Mouse (Mus musculus) megakaryocyte progenitor cell, adult 5-6 weeks (primary cell): ENCODE data around the gene Trim34a. TPM values are rescaled to one million over a fixed set of nuclear protein-coding genes. Genes with fewer than 3 reads are reported as not detected.
"Not testable (repeated sequence)": the region's sequence is repeated elsewhere in the genome, so short reads cannot be mapped to it uniquely, and the experiment has no call there.

Experiments used
- ATAC-seq: replicated peaks from 2 replicates; pipeline ENCODE4 v1.8.0; 2016; ENCODE audit warnings: mild to moderate bottlenecking, moderate TSS enrichment, inconsistent platforms; ENCODE audit not compliant: poor library complexity
- total RNA-seq, 2 experiments: library from RNA; stranded (forward) in 1 of 2; stranded (reverse) in 1 of 2; fragments of 157-497, 149-512 nt in 1 of 2; fragments of 200-1000 nt in 1 of 2; gene quantifications; 2 replicates each; pipeline versions ENCODE4 v1.2.3 to v1.2.4; 2015 to 2017

Trim34a gene
- total RNA-seq (2015) (8.6 and 10.9 TPM in 2 replicates), total RNA-seq (2017) (10.4 and 16.4 TPM in 2 replicates)

- ATAC-seq = peak; percentile 97
Measured at GRCm38 (mm10) chr7:104244287-104245181, at the start of gene Trim34a. TSS of gene Trim34a (plus strand) at chr7:104244457.

GRCm38 (mm10) chr7:104195885-104196284, 48.4 kb upstream of the Trim34a start, which contains the start of gene Olfr649:
TSS of gene Olfr649 (minus strand) at chr7:104195985.
- no peak for ATAC-seq

DNA sequence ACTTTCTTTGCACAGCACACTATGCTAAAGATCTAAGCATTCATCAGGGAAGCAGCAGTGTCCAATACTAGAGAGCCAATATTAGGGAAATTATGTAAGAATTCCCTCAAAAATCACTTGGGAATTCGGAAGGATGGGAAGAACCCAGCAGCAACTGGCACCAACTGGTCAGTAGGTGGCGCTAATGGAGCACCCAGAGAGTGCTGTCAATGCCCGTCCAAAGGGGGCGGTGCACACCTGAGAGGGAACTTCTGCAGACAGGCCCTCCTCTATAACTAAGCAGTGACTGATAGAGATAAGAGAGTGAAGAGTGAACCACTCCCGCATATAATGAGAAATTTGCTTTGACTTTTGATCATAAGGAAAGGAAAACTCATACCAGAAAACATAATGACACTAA, 44.4 kb upstream of the Trim34a start:
- ATAC-seq = peak; percentile 99

DNA sequence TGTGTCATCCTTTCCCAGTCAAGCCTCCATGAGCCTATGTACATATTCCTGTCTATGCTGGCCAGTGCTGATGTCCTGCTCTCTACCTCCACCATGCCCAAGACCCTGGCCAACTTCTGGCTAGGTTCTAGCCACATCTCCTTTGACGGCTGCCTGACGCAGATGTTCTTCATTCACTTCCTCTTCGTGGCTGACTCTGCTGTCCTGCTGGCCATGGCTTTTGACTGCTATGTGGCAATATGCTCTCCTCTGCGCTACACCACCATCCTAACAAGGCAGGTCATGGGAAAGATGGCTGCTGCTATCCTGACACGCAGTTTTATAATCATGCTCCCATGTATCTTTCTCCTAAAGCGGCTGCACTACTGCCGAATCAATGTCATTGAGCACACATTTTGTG, 38.1 kb upstream of the Trim34a start:
- ATAC-seq = peak; percentile 100

DNA sequence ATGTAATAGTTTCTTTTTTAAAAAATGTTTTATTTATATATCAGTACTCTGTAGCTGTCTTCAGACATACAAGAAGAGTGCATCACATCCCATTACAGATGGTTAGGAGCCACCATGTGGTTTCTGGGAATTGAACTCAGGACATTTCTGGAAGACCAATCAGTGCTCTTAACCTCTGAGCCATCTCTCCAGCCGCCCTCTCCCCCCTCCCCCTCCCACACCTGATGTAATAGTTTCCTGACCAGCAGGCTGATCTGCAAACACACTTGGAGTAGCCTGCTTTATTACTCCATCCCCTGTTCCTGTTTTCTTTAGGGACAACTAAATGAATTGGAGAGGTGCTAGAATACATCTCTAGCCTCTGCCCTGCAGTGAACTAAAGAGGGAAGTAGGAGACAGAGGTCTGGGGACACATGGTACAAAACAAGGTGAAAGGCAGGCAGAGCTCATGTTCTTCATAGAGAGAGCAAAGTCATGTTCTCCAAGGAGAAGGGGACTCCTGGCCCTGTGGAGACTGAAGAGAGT, 28.2 kb upstream of the Trim34a start:
- peak; percentile 73 for ATAC-seq

DNA sequence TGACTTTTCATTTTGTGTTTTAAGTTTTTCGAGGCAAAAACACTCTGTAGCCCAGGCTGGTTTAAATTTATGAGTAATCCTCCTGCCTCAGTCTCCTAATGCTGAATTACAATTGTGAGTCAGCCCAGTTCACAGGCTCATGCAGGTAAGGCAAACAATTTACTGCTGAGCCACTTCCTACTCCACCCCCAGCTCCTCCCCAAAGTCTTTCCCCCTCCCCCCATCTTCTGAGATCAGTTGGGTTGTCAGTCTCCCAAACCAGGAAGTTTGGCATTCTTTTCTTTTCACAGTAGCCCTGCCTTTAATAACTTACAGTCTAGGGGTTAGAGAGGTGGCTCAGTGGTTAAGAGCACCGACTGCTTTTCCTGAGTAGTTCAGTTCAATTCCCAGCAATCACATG, 26.4 kb upstream of the Trim34a start:
- peak; percentile 32 for ATAC-seq

GRCm38 (mm10) chr7:104218701-104219569, 25.3 kb upstream of the Trim34a start, which contains the start of gene Trim6:
TSS of gene Trim6 (plus strand) at chr7:104218793.
- ATAC-seq = peak; percentile 64

DNA sequence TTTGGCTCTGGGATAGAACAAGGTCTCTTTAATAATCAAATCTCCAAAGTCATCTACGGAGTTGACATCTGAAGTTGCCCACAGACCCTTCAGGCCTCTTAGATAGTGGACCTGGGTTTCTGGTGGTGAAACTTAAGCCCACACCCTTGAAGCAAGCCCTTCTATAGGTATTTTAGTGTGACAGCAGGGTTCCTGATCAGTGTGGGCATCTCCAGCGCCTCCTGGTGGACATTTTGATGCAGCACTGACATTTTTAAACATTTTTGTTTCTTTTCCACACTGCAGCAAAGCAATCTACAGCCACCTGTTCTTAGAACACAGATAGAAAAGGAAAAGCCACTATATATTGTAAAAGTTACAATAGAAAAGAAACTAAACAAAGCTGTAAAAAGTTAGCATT, 13.1 kb upstream of the Trim34a start:
- ATAC-seq = peak; percentile 96

- ATAC-seq = peak; percentile 35
Measured at GRCm38 (mm10) chr7:104240857-104241256, 3.4 kb upstream of the Trim34a start.

- ATAC-seq = no peak
Measured at GRCm38 (mm10) chr7:104243616-104244015, 641 bp upstream of the Trim34a start.

DNA sequence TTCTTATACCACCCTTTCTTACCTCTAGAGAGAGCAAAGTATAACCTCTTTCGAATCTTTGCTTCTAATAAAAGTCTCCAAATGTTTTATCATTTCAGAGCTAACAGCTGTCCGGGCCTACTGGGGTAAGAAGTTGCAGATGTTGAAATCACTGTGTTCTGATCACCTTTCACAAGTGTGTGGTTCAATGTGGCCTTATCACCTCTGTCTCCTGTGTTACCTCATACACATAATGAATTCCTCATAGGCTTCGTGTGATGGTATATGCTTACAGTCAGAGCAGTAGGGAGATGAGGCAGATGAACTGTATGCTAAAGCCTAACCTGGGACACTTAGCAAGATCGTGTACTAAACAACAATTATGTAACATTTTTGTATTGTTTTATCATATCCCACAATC, 16.1 kb downstream of the Trim34a start:
- ATAC-seq = not testable (repeated sequence)

- not testable (repeated sequence) for ATAC-seq
Measured at GRCm38 (mm10) chr7:104265335-104265734, 21.1 kb downstream of the Trim34a start.

- peak; percentile 52 for ATAC-seq
Measured at GRCm38 (mm10) chr7:104279361-104279760, 35.1 kb downstream of the Trim34a start.

- ATAC-seq = peak; percentile 99
Measured at GRCm38 (mm10) chr7:104287576-104288443, 43.6 kb downstream of the Trim34a start, which contains the start of gene Trim5. TSS of gene Trim5 (minus strand) at chr7:104288094.

GRCm38 (mm10) chr7:104290641-104291040, 46.4 kb downstream of the Trim34a start:
- ATAC-seq = no peak

GRCm38 (mm10) chr7:104291638-104292400, 47.6 kb downstream of the Trim34a start:
- no peak for ATAC-seq
